Mouse (Mus musculus): Measurements from ENCODE around the gene Ttll5. TPM values are rescaled to one million over a fixed set of nuclear protein-coding genes. Genes with fewer than 3 reads are reported as not detected.

Ttll5 gene
- polyA plus RNA-seq, 1 experiment from 2014 or later: 17.7 TPM

DNA sequence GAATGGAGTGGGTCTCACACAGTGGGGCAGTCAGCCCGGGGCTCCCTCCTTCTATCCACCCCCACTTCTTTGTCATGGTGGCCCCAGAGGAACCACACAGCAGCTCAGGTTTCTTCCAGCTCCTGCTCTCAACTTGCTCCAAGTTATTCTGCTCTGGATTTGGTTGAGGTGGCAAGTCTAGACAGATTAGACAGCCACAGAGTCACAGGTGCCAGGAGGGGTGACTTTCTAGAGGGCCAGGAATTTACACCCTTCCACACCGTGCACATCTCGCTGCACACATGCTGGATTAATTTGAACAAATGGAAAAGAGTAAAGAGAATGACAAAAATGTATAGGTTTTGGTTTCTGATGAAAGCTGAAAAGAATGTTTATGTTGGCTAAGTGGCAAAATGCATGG, 276.3 kb downstream of the Ttll5 start:
- Histone ChIP-seq H3K4me2 (ENCODE audit: low read length) (no peak overlapping the region), H3K9ac (ENCODE audit: low read length) (no peak overlapping the region), H3K27me3 (replicated peaks; ENCODE audit: control insufficient read depth, insufficient read depth, low read length) (no peaks in the 10 kb centered on the region), H3K36me3 (ENCODE audit: control insufficient read depth, insufficient read depth, low read length) (no peaks in the 10 kb centered on the region), H3K4me3 (ENCODE audit: low read depth, low read length) (no peak overlapping the region), H3K9me3 (ENCODE audit: control insufficient read depth, low read length) (no peaks in the 10 kb centered on the region), H3K4me1 (replicated peaks; ENCODE audit: control insufficient read depth, insufficient read depth, low read length) (peaks cover 9% of the 10 kb centered on the region; the same call in 1 of the 2 replicates), H3K27ac (ENCODE audit: low read depth) (no peak overlapping the region)
- ATAC-seq (replicated peaks; ENCODE audit: low FRiP score, low TSS enrichment, low read depth): no peak
- no peak for DNase-seq (ENCODE audit: low spot score)
- WGBS: 90% methylated on average over 3 of the region's 3 CpGs

DNA sequence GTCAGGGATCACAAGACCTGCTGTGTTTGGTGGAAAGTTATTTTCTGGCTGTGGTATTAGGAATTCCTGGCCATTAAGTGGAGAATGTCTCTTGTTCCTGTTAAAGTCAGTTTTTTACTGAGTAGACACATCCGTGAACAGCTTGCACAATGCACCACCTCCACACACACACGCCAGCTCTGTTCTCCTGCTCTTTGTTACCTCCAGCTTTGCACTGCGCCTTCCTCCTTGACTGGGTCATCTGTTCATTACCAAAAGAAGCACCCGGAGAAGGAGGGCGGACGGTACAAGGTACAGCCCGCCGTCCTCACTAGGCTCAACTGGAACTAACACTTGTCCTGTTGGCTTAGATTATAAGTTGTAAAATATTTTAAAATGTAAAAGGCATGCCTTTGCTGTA, 278.2 kb downstream of the Ttll5 start:
- no peaks in the 10 kb centered on the region for H3K36me3 ChIP-seq (ENCODE audit: control insufficient read depth, insufficient read depth, low read length)
- ATAC-seq (replicated peaks; ENCODE audit: low FRiP score, low TSS enrichment, low read depth): 0 out of 2 replicates have a peak, but pooled peaks have one; percentile 20
- H3K4me3 ChIP-seq (ENCODE audit: low read depth, low read length): no peak overlapping the region
- DNase-seq (ENCODE audit: low spot score): no peak
- no peaks in the 10 kb centered on the region for H3K27me3 ChIP-seq (replicated peaks; ENCODE audit: control insufficient read depth, insufficient read depth, low read length)
- no peak overlapping the region for H3K9ac ChIP-seq (ENCODE audit: low read length)
- no peak overlapping the region for H3K27ac ChIP-seq (ENCODE audit: low read depth)
- 77% methylated on average over 8 of the region's 8 CpGs for WGBS
- H3K4me1 ChIP-seq (replicated peaks; ENCODE audit: control insufficient read depth, insufficient read depth, low read length): peaks cover 9% of the 10 kb centered on the region; the same call in 1 of the 2 replicates
- H3K9me3 ChIP-seq (ENCODE audit: control insufficient read depth, low read length): no peaks in the 10 kb centered on the region
- H3K4me2 ChIP-seq (ENCODE audit: low read length): no peak overlapping the region

- Histone ChIP-seq H3K4me1 (replicated peaks; ENCODE audit: control insufficient read depth, insufficient read depth, low read length) (peaks cover 9% of the 10 kb centered on the region; the same call in 1 of the 2 replicates), H3K4me3 (ENCODE audit: low read depth, low read length) (no peak overlapping the region), H3K9me3 (ENCODE audit: control insufficient read depth, low read length) (no peaks in the 10 kb centered on the region), H3K36me3 (ENCODE audit: control insufficient read depth, insufficient read depth, low read length) (0 out of 2 replicates have a peak, but pooled peaks cover under 1% of the 10 kb centered on the region), H3K4me2 (ENCODE audit: low read length) (no peak overlapping the region), H3K27me3 (replicated peaks; ENCODE audit: control insufficient read depth, insufficient read depth, low read length) (no peaks in the 10 kb centered on the region), H3K27ac (ENCODE audit: low read depth) (peak overlapping the region; percentile 16; the same call in 1 of the 2 replicates), H3K9ac (ENCODE audit: low read length) (no peak overlapping the region)
- DNase-seq (ENCODE audit: low spot score) (no peak), ATAC-seq (replicated peaks; ENCODE audit: low FRiP score, low TSS enrichment, low read depth) (no peak)
- 68% methylated on average over 11 of the region's 11 CpGs for WGBS
Measured at GRCm38 (mm10) chr12:86103391-86103790, 278.9 kb downstream of the Ttll5 start.

DNA sequence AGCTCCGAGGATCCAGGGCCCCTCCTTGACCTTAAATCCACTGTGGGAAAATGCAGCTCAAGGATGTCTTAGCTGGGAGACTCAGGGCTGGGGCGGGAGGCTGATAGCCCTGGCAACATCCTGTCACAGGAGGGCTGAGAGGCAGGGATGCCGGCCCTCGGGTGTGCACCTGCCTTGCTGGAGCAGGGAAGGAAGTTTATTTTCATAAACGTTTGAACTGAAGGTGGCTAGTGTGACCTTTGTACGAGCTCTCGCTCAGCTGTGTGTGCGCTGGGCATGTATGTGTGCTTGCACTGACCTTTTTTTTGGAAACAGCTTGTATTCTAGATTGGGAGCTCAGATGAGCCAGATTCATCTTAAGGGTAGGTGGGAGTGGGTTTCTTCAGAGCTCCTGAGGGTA, 279.4 kb downstream of the Ttll5 start:
- ATAC-seq (replicated peaks; ENCODE audit: low FRiP score, low TSS enrichment, low read depth): no peak
- WGBS: 36% methylated on average over 8 of the region's 8 CpGs
- DNase-seq (ENCODE audit: low spot score): no peak
- no peak overlapping the region for H3K9ac ChIP-seq (ENCODE audit: low read length)
- H3K36me3 ChIP-seq (ENCODE audit: control insufficient read depth, insufficient read depth, low read length): 0 out of 2 replicates have a peak, but pooled peaks cover 2% of the 10 kb centered on the region
- H3K27ac ChIP-seq (ENCODE audit: low read depth): peak overlapping the region; percentile 16; the same call in 1 of the 2 replicates
- H3K9me3 ChIP-seq (ENCODE audit: control insufficient read depth, low read length): no peaks in the 10 kb centered on the region
- no peak overlapping the region for H3K4me2 ChIP-seq (ENCODE audit: low read length)
- H3K4me3 ChIP-seq (ENCODE audit: low read depth, low read length): no peak overlapping the region
- H3K27me3 ChIP-seq (replicated peaks; ENCODE audit: control insufficient read depth, insufficient read depth, low read length): no peaks in the 10 kb centered on the region
- H3K4me1 ChIP-seq (replicated peaks; ENCODE audit: control insufficient read depth, insufficient read depth, low read length): peaks cover 9% of the 10 kb centered on the region; the same call in 1 of the 2 replicates

DNA sequence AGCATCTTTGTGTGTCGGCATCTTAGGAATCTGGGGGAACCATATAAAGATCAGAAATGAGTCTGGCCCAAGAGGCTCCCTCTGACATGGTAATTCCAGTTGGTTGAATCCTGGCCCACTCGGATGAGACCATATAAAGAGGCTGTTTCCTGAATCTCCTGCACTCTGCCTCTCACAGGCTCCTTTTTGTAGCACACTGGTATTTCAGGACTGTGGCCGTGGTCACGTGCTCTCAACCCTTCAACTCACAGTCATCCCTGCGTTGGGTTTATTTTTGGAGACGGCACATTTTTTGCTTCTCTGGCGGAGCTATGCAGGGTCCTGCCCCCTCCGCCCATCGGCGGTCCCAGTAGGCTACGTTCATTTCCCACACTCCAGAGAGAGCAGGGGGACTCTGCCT, 279.8 kb downstream of the Ttll5 start:
- Histone ChIP-seq H3K4me1 (replicated peaks; ENCODE audit: control insufficient read depth, insufficient read depth, low read length) (peaks cover 9% of the 10 kb centered on the region; the same call in 1 of the 2 replicates), H3K4me3 (ENCODE audit: low read depth, low read length) (no peak overlapping the region), H3K4me2 (ENCODE audit: low read length) (no peak overlapping the region), H3K36me3 (ENCODE audit: control insufficient read depth, insufficient read depth, low read length) (0 out of 2 replicates have a peak, but pooled peaks cover 2% of the 10 kb centered on the region), H3K9ac (ENCODE audit: low read length) (no peak overlapping the region), H3K27me3 (replicated peaks; ENCODE audit: control insufficient read depth, insufficient read depth, low read length) (no peaks in the 10 kb centered on the region), H3K9me3 (ENCODE audit: control insufficient read depth, low read length) (no peaks in the 10 kb centered on the region), H3K27ac (ENCODE audit: low read depth) (peak overlapping the region; percentile 16; the same call in 1 of the 2 replicates)
- no peak for DNase-seq (ENCODE audit: low spot score)
- 67% methylated on average over 11 of the region's 11 CpGs for WGBS
- ATAC-seq (replicated peaks; ENCODE audit: low FRiP score, low TSS enrichment, low read depth): no peak; the same call in 1 of the 2 replicates

DNA sequence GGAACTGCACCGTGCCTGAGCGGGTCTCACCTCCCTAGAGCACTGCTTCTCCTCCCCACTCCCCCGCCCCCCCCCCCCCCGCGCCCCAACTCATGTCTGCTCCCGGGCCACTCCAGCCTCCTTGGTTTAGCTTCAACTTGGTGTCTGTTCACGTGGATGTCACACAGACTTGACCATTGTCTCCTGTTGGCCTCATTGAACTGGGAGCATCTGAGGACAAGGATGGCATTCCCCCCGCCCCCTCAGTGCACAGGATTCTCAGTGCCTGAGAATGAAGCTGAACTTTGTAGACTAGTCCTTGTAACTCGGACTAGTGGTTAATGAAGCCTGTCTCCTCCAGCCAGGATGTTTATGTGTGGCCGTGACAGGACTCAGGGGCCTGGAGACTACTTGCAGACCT, 281.1 kb downstream of the Ttll5 start:
- 0 out of 2 replicates have a peak, but pooled peaks cover 2% of the 10 kb centered on the region for H3K36me3 ChIP-seq (ENCODE audit: control insufficient read depth, insufficient read depth, low read length)
- no peaks in the 10 kb centered on the region for H3K27me3 ChIP-seq (replicated peaks; ENCODE audit: control insufficient read depth, insufficient read depth, low read length)
- H3K9me3 ChIP-seq (ENCODE audit: control insufficient read depth, low read length): no peaks in the 10 kb centered on the region
- no peak overlapping the region for H3K4me2 ChIP-seq (ENCODE audit: low read length)
- WGBS: 58% methylated on average over 7 of the region's 10 CpGs
- H3K4me3 ChIP-seq (ENCODE audit: low read depth, low read length): no peak overlapping the region
- no peak overlapping the region for H3K27ac ChIP-seq (ENCODE audit: low read depth)
- ATAC-seq (replicated peaks; ENCODE audit: low FRiP score, low TSS enrichment, low read depth) (no peak), DNase-seq (ENCODE audit: low spot score) (no peak)
- H3K9ac ChIP-seq (ENCODE audit: low read length): no peak overlapping the region
- peaks cover 9% of the 10 kb centered on the region; the same call in 1 of the 2 replicates for H3K4me1 ChIP-seq (replicated peaks; ENCODE audit: control insufficient read depth, insufficient read depth, low read length)

DNA sequence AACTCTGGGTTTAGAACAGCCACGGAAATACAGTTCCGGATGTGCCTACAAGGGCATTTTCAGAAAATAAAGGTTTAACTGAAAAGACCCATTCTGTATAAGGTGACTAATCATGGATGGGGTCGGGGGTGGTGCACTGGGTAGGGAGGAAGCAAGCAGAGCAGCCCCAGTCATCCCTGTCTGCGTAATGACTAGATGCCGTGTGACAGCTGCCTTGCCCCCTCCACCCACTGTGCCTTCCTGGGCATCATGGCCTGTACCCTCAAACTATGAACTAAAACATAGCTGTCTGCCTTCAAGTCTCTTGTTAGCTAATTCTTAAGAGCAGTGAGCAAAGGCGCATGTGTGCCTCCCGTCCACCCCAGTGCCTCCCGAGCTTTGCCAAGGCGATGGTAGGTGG, 281.6 kb downstream of the Ttll5 start:
- WGBS: 91% methylated on average over 9 of the region's 9 CpGs
- Histone ChIP-seq H3K4me2 (ENCODE audit: low read length) (no peak overlapping the region), H3K36me3 (ENCODE audit: control insufficient read depth, insufficient read depth, low read length) (0 out of 2 replicates have a peak, but pooled peaks cover 2% of the 10 kb centered on the region), H3K27me3 (replicated peaks; ENCODE audit: control insufficient read depth, insufficient read depth, low read length) (no peaks in the 10 kb centered on the region), H3K4me1 (replicated peaks; ENCODE audit: control insufficient read depth, insufficient read depth, low read length) (peaks cover 9% of the 10 kb centered on the region; the same call in 1 of the 2 replicates), H3K9ac (ENCODE audit: low read length) (no peak overlapping the region), H3K4me3 (ENCODE audit: low read depth, low read length) (no peak overlapping the region), H3K9me3 (ENCODE audit: control insufficient read depth, low read length) (no peaks in the 10 kb centered on the region), H3K27ac (ENCODE audit: low read depth) (no peak overlapping the region)
- ATAC-seq (replicated peaks; ENCODE audit: low FRiP score, low TSS enrichment, low read depth) (no peak), DNase-seq (ENCODE audit: low spot score) (no peak)

GRCm38 (mm10) chr12:86107645-86108044, 283.2 kb downstream of the Ttll5 start:
- H3K4me2 ChIP-seq (ENCODE audit: low read length): no peak overlapping the region
- no peak overlapping the region for H3K27ac ChIP-seq (ENCODE audit: low read depth)
- H3K9me3 ChIP-seq (ENCODE audit: control insufficient read depth, low read length): no peaks in the 10 kb centered on the region
- H3K4me1 ChIP-seq (replicated peaks; ENCODE audit: control insufficient read depth, insufficient read depth, low read length): peaks cover 9% of the 10 kb centered on the region; the same call in 1 of the 2 replicates
- H3K9ac ChIP-seq (ENCODE audit: low read length): no peak overlapping the region
- H3K36me3 ChIP-seq (ENCODE audit: control insufficient read depth, insufficient read depth, low read length): peaks cover 2% of the 10 kb centered on the region; the same call in 1 of the 2 replicates
- no peak overlapping the region for H3K4me3 ChIP-seq (ENCODE audit: low read depth, low read length)
- no peaks in the 10 kb centered on the region for H3K27me3 ChIP-seq (replicated peaks; ENCODE audit: control insufficient read depth, insufficient read depth, low read length)
- ATAC-seq (replicated peaks; ENCODE audit: low FRiP score, low TSS enrichment, low read depth) (no peak), DNase-seq (ENCODE audit: low spot score) (no peak)
- WGBS: 77% methylated on average over 7 of the region's 7 CpGs

DNA sequence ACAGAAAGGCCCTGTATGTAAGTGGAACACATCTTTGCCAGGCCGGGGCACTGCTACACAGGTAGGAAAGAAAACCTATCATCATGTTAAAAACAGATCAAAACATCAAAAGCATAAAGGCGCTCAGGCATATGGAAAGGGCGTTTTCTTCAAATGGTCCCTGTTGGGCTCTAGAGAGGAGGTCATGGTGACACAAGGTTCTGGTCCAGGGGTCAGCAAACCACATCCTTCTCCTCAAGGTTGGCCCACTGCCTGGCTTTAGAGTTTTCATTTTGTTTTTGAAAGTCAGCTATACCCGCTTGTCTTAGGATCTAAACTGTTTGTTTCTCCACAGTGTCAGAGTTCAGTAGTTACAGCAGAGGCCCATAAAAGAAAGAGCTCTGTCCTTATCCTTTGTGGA, 285.1 kb downstream of the Ttll5 start:
- Histone ChIP-seq H3K27me3 (replicated peaks; ENCODE audit: control insufficient read depth, insufficient read depth, low read length) (no peaks in the 10 kb centered on the region), H3K4me1 (replicated peaks; ENCODE audit: control insufficient read depth, insufficient read depth, low read length) (no peaks in the 10 kb centered on the region), H3K27ac (ENCODE audit: low read depth) (no peak overlapping the region), H3K9ac (ENCODE audit: low read length) (no peak overlapping the region), H3K4me2 (ENCODE audit: low read length) (no peak overlapping the region), H3K9me3 (ENCODE audit: control insufficient read depth, low read length) (no peaks in the 10 kb centered on the region), H3K4me3 (ENCODE audit: low read depth, low read length) (no peak overlapping the region), H3K36me3 (ENCODE audit: control insufficient read depth, insufficient read depth, low read length) (peaks cover 2% of the 10 kb centered on the region; the same call in 1 of the 2 replicates)
- no peak for DNase-seq (ENCODE audit: low spot score)
- 79% methylated on average over 4 of the region's 4 CpGs for WGBS
- ATAC-seq (replicated peaks; ENCODE audit: low FRiP score, low TSS enrichment, low read depth): no peak
